Mouse (Mus musculus): ENCODE results near the gene Tmem201.

Gene Tmem201

DNA sequence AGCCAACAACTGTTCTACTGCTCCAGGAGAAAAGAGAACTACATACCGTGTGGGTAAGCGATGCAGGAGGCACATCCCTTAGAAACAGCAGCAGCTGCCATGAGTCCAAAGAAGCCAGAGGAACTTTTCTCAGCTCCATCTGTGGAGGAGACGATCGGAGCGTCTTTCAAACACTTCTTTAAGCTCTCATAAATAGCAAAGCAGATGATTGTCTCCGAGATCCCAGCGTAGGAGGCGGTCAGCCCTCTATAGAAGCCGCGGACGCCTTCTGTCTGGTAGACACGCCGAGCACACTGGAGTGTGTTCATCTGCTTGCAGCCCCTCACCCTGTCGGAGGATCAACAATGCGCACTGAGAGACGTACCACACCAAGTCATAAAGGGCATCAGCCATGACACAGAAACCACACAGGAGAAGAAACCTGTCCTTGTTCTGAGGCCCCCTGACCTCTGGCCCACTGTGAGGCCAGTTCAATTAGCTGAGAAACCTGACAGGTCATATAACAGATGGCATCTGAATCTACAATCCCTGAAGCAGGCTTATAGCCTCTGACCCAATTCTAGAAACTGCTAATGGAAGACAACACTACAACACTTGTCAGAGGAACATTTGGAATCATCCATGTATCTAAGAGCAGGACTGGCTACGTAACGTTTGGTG is 11.3 kb upstream of the Tmem201 start:
- no peak for DNase-seq (ENCODE audit: low read depth, low spot score)

DNA sequence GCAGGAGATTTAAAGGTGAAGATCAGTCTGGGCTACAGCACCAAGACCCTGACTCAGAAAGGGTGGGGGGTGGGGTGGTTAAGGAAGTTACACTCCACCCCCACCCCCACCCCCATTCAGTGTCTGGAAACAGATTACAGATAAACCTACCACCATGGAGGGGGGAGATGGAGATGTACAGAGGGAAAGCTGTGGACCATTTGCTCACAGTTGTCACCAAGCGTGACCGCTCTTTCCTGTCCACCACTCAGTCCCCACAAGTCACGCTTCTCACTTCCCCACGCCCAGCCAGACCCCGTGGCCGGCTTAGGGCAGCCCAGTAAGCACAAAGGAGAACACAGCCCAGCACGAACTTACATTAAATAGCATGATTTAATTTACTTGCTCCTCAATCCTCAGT is 6.3 kb upstream of the Tmem201 start:
- no peak for DNase-seq (ENCODE audit: low read depth, low spot score)

DNA sequence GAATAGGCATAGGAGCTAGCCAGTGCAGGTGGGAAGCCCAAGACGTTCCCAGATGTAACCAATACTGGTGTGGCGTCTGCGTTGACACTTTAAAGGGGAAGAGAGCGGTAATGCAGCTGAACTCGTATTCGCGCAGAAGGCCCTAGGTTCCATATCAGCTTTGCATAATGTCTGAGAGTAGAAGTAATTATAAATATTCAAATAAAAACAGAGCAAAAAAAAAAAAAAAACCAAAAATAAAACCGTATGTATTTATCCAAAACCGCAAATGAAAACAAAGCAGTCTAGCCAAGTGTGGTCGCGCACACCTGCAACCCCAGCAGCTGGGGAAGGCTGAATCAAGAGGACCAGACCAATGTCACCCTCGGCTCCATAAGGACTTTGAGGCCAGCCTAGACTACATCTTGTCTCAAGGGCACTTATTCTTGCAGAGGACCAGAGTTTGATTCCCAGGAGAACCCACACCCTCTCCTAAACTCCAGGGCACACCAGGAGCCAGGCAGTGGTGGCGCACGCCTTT is 4.2 kb upstream of the Tmem201 start:
- DNase-seq (ENCODE audit: low read depth, low spot score): no peak

DNA sequence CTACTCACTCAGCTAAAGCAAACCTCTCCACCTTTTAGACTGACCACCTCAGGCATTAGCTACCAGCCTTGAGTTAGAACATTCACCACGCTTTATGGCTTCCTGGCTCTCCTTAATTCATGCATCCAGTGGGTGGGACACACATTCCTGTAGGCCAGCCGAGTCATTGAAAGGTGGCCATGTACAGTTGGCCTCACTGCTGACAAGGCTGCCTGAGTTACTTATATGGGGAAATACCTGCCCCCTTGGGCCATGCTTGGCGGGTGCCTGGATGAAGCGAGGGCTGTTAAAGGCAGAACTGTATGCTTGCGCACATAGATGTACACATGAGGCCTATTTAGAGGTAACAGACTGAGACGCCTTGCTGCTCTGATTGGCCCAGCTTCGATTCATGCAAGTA is 2.5 kb upstream of the Tmem201 start:
- DNase-seq (ENCODE audit: low read depth, low spot score): no peak

DNA sequence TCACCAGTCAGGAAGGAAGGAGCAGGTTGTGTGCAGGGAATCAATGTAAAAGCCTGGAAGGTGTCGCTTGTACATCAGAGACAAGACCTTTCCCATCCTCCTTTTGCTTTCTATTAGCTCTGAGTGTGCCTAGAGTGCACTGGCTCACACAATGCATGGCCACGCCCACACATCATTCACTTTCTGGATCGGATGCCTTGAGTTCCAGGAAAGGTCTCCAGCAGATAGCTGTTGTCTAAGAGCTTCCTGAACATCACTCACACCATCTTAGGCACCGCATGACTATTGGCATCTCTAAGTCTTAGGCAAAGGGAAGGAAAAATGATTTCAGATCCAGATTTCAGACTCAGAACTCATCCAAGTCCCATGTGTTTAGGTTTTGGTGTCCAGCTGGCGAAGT is 1.6 kb upstream of the Tmem201 start:
- no peak for DNase-seq (ENCODE audit: low read depth, low spot score)

DNA sequence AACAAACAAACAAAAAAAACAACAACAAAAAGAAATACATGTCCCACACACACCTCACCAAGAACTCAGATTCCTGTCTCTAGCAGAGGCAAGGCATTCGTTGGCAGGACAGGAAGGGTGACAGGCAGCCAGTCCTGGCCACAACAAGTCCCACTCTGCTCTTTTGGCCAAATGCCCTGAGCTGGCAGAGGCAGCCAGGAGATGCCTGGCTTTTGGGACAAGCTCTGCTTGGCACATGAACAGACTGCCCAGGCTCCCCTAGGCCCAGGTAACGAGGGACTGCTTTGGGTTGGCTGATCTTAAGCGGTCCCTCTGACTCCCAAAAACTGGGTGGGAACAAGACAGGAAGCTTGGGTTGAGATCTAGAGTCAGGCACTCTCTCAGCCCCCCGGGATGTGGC is 1.3 kb downstream of the Tmem201 start:
- no peak for DNase-seq (ENCODE audit: low read depth, low spot score)

DNA sequence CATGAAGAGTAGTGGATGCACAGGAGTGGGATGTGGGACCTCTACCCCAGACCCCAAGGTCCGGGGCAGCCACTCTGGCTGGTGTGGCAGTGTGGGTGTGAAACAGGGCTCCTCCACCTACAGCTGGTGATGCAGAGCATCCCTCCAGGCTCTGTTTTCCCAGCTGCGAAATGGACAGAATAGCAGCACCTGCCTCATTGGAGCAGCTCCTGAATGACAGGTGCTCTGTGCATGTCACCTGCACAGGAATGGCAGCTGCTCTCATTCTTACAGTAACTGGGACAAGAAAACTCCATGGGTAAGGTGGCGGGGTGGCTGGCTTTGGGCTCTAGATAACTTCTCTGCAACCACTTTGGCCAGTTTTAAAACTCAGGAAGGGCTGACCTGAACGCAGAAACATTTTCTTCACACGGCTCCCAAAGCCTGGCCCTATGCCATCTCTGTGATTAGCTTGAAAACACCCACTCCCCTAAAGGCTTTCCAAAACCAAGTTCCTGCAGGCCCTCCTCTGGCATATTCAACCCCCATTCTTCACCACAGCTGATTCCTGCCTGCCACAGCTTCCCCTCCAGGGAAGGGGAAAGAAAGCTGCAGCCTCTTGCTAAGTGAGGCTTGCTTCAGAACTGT is 2.1 kb downstream of the Tmem201 start:
- DNase-seq (ENCODE audit: low read depth, low spot score): no peak

DNA sequence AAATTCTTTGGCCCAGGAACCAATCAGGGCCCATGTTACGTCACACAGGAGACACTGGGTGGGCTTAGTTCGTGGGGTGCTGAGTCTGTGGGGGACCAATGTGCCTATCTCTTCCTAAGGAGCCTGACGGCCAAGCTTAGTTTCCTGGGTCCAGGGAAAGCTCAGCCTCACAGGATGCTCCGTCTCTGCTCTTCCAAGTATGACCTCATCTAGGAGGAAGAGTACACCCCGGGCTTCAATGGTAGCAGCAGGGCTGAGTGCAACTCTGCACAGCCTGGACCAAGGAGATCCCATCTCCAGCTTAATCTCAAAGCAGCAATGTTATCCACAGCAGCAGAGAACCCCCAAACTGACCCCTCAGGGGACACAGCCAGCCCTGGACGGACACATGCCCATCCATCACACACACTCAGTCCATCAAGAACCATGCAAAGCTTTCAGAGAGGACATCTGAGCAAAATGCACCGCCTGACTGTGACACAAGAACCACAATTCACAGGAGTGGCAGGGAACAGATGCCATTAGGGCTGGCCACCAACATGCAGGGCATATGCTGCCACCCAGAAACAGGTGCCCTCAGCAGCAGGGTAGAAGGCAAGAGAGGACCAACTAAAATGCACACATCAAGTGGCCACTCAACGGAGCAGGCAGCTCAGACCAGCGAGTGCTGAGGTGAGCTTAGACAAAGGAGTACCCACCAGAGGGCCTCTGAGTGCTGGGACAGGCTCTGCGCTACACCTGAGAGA is 2.9 kb downstream of the Tmem201 start:
- no peak for DNase-seq (ENCODE audit: low read depth, low spot score)

DNA sequence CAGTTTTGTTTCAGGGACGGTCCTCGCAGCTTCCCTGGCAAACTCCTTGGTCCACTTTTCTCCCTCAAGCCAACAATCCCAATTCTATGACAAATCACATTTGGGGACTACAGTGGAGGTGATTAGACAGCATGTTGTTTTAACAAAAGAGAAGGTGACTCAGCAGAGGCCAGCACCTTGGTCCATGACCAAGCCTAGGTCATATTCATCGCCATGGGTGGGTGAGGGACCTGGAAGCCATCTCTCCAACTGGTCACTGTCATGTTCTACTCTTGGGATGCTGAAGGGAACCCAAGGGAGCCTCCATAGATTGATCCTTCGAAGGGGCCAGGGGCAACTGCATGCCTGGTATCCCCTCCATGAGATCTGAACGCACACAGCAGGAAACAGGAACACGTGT is 3.6 kb downstream of the Tmem201 start:
- no peak for DNase-seq (ENCODE audit: low read depth, low spot score)

DNA sequence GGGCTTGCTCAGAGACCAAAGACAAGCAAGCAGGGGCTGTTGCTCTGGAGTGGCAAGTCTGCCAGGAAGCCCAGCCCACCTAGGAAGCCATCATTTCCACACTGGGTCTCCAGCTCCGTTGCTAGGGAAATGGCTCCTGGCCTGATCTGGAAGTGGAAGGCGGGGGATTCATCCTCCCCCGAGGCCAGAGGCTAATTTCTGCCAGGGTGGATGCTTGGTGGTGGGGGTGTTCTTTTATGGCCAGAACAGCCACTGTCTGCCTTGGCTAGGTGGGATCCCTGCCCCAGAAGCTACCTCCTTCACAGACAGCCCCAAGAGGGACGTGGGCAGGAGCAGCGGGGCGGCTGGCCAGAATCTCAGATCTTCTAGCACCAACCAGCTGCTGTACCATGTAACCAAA is 4.1 kb downstream of the Tmem201 start:
- no peak for DNase-seq (ENCODE audit: low read depth, low spot score)

DNA sequence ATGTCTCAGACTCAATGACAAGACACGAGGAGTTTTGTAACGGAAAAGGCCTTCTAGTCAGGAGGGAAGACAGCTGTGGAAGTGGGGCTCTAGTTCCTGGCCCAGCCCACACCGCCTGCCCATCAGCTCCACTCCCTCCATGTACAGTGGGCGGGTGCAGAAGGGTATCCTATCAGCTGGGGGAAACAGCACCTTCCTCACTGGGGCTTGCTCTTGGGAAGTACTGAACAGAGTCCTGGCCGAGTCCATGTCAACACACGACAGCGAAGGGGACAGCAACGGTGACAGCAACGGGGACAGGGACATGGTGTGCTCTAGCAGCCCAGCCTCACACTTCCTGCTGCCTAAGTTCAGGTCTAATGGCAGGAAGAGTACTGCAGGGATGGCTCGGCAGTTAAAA is 5.0 kb downstream of the Tmem201 start:
- DNase-seq (ENCODE audit: low read depth, low spot score): no peak

DNA sequence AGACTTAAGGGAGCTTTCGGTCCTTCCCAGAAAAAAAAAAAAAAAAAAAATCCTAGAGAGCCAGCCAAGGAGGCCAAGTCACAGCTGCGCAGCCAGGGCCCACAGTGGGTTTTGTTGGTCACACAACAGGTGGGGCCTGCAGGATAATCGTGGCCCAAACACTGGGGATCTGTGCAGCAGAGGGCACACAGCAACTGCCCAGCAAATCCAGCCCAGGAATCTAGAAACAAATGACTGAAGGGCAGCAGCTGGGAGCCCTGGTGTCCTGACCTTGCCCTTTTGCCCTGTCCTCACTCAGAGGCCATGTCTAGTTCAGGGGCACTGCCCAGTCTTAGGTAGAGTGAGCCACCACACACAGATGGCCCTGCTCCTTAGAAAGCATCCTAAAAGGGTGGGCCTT is 5.5 kb downstream of the Tmem201 start:
- no peak for DNase-seq (ENCODE audit: low read depth, low spot score)

DNA sequence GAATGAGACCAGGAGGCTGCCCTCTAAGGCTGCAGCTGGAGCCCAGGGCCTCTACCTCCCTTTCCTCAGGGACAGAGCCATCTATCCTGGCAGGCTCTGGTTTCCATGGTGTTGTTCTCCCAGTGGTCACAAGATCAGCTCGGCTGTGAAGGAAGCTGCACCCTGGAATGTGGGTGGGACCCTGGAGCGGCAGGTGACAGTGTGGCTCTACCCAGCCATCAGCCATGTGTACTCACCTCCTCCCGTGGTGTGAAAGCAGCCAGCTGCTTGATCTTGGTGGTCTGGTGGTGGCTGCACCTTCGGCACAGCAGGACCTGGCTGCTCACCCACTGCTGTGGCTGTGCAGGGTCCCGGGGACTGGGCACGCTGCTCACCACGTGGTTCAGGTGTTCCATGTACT is 7.0 kb downstream of the Tmem201 start:
- no peak for DNase-seq (ENCODE audit: low read depth, low spot score)

DNA sequence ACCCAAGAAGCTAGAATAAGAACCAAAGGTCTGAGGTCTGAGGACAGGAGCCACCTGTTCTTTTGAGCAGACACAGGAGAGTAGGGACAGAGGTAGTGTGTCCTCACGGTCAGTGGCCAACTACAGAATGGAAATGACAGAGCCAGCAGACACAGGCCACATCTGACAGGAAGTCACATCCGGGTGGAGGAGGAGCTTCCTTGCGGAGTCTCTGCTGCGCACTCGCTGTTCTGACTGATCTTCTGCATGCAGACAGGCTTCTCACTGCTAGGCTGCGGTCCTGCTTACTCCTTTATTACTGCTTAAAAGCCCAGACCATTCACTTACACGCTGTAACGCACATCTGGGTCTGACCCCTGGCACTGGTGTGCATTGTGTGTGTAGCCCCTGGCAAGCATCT is 9.0 kb downstream of the Tmem201 start:
- no peak for DNase-seq (ENCODE audit: low read depth, low spot score)

DNA sequence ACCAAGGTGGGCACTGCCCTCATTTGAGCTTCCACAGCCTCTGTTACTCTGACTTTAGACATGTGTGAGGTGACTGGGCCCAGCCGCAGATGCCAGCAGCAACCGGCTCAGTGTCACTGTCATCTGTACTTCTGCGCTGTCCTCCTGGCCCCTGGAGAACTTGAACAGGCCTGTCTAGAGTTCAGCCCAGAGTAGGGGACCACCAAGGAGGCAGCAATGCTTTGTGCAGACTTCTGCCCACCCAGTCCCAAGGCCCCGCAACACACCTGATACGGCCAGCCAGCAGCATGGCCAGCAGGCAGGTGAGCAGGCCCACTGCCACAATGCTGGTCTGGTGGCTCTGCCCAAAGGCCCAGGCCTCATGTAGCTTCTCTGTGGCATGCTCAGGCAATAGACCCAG is 10.2 kb downstream of the Tmem201 start:
- no peak for DNase-seq (ENCODE audit: low read depth, low spot score)

DNA sequence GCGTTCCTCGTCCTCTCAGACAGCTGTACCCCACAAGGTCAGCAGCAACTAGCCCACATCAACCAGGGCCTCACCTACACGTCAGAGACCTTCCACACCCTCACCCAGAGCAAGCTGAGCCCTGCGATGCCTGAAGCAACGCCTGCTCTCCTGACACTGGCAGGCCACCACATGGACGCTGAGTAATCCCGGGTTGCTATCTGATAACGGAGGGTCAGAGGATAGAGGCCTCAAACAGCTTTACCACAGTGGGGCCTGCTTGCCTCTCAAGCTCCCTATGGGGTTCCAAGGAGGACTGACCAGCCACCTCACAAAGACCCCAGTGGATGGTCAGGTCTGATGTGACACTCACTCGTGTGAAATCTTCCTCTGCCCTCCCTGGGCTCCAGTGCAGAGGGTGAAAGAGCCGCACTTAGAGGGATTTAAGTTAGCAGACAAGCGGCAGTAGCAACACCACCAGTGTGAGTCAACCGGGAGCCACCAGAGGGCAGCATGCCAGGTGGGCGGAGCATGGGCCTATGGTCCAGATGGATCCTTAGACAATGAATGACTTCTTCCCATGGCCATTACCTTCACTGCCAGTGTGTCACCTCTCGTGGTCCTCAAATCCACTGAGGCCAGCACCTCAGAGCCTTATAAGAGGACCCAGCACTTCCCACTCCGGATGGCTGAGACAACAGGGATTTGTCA is 12.0 kb downstream of the Tmem201 start:
- peak; percentile 60 for DNase-seq (ENCODE audit: low read depth, low spot score)

DNA sequence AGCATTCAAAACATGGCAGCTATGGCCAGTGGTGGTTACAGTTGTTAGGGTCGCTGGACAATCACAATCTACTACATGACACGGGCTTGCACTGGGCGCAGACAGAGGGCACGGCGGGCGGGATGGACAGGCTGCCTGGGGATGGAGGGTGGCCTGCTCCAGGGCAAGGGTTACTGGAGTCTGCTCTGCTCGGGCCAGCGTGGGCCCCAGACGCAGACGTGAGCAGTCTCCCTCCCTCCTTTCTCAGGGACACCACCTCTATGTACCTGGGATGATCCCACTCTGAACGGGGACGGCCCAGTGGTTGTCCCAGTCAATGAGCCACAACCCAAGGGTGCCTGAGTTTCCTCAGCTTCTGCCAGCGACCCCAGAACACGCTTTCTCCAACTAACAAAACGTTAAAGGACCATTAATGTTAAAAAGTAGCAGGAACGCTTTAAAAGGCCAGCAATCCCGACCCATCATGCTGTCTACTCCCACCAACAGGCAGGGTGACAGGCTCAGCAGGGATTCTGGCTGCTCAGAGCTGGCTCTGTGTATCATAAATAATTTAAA is 12.9 kb downstream of the Tmem201 start:
- DNase-seq (ENCODE audit: low read depth, low spot score): no peak

DNA sequence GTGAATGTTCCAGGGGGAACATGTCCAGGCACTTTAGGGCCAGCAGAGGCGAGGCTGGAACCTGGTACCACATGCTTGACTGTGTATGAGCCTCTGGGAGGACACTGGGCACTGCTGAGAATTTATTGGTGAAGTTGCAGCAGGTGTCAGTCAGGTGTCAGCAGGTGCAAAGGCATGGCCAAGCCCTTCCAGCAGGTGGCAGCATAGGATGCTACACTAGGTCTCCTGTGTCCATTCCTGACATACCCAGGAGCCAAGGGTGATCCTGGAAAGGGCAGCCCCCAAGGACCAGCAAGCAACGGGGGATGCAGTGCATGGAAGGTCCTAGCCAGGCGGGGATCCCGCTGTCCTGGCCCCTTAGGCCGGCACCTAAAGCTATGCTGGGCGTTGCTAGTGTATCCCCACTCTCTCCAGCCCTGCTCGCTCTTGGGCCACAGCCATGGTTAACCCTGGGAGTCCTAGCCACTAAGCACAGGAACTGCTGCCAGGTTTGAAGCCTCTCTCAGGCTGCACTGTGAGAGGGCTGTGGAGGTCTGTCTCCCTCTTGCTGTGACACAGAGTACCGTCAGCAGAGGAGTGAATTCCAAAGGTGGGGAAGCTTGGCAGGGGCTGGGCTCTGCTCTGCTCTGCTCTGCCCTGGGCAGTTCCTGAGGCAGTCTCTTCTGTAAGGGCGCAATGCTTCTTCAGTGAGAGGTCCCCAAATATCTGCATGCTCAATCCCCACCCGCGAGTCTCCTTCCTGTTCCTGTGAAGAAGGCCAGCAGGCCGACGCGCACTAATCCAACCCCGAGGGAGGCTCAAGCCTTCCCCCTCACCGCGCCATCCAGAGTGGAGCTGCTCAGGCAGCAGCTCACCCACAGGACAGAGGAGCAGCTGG is 13.8 kb downstream of the Tmem201 start:
- DNase-seq (ENCODE audit: low read depth, low spot score): no peak

DNA sequence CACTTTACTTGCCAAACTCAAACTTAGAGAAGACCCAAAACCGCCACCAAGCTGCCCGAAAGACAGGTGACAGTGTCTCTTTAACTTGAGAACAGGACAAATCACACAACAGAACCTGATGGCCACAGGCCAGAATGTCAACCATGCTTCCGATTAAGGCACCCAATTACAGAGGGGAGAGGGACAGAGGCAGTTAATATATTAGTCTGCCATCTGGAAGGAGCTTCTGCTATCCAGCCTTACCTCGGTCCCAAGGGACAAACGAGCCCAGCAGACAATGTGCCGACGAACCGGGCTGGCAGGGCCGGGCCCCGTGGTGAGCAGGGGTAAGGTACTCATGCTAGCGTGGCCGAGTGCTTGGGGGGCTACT is 14.8 kb downstream of the Tmem201 start:
- DNase-seq (ENCODE audit: low read depth, low spot score): no peak

DNA sequence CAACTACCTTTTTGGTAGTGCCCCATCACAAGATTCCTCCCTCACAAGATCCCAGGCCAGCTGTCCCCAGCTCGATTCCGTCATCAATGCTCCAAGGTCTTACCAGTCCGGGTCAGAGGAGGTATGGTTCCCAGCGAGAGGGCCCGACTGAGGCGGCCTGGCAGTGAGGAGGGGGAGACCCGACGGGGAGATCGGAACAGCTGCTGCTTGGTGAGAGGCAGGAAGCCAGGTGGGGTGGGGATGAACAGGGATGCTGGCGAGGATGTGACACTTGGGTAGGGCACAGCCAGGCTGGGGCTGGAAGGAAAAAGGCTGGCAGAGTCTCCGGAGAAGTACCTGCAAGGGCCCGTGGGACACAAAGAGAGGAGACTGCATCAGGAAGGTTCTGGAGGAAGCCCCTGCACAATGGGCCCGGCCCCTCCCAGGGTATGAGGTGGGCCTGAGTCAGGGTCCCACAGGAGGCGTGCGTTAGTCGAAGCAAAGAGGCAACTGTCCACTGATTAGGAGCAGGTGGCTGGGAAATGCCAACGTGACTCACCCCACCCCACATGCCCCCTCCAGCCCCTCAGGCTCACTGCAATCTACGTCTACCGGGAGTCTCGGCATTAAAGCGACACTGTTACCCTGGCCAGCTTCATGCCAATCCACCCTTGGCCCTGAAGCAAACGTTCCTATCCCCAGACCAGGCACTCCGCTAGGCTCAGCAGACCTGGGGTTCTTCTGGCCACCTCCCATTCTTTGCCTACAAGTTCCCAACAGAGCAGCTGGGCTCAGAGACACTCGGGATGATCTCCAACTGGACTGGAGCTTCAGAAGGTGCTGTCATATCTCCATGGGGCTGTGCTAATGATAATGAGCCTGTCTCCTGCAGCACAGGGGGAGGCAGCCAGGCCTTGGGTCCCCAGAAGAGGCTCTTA is 15.5 kb downstream of the Tmem201 start:
- no peak for DNase-seq (ENCODE audit: low read depth, low spot score)

All from mesoderm, embryonic 11.5 days (tissue).